Mouse (Mus musculus) CH12.LX (cell line): ENCODE results near the gene Agl. TPM values are rescaled to one million over a fixed set of nuclear protein-coding genes. Genes with fewer than 3 reads are reported as not detected.

ENCODE experiments used
- DNase-seq: peaks from one replicate; pipeline ENCODE4 v3.0.0-alpha.2; 2013; ENCODE audit errors: extremely low read depth
- H3K27ac ChIP-seq: 2 replicates; pipeline ENCODE4 v1.5.1; 2012; ENCODE audit warnings: low read depth, mild to moderate bottlenecking, control low read depth, moderate library complexity; ENCODE audit not compliant: insufficient read depth
- H3K27me3 ChIP-seq: replicated peaks from 2 replicates; pipeline ENCODE3; 2012; ENCODE audit warnings: inconsistent platforms
- H3K36me3 ChIP-seq, 2 experiments: replicated peaks in 1 of 2; 2 replicates each; pipeline versions ENCODE3 to v1.6.1; 2012; ENCODE audit warnings: inconsistent platforms in 1 of 2, low read length in 1 of 2, mild to moderate bottlenecking in 1 of 2, mixed read lengths in 1 of 2, moderate library complexity in 1 of 2; ENCODE audit not compliant: control insufficient read depth in 1 of 2, insufficient read depth in 1 of 2
- H3K4me1 ChIP-seq, 2 experiments: 2 replicates each; pipeline ENCODE4 v1.6.1; 2012; ENCODE audit warnings: inconsistent platforms in 1 of 2, moderate library complexity in 1 of 2; ENCODE audit not compliant: insufficient read depth in 2 of 2, control insufficient read depth in 1 of 2
- H3K4me2 ChIP-seq: 2 replicates; pipeline ENCODE4 v1.6.1; 2012; ENCODE audit warnings: low read depth, mild to moderate bottlenecking, control low read depth; ENCODE audit not compliant: poor library complexity, insufficient read depth, severe bottlenecking
- H3K4me3 ChIP-seq, 3 experiments: fragments of 150-350 bp in 1 of 3; sonication (generic) in 1 of 3; replicated peaks in 1 of 3; 2 replicates each; pipeline versions ENCODE3 to v1.5.1; 2011 to 2012; ENCODE audit warnings: low read depth in 2 of 3, low read length in 2 of 3, mild to moderate bottlenecking in 2 of 3, moderate library complexity in 2 of 3, control low read depth in 1 of 3, improper control_type of control experiment in 1 of 3, inconsistent platforms in 1 of 3, mixed read lengths in 1 of 3; ENCODE audit not compliant: poor library complexity in 1 of 3
- H3K79me2 ChIP-seq: replicated peaks from 2 replicates; pipeline ENCODE4 v1.6.1; 2012; ENCODE audit warnings: mild to moderate bottlenecking, moderate library complexity; ENCODE audit not compliant: control insufficient read depth, poor library complexity, insufficient read depth, severe bottlenecking; ENCODE audit errors: extremely low read depth
- H3K9ac ChIP-seq: 2 replicates; pipeline ENCODE4 v1.6.1; 2012; ENCODE audit warnings: low read depth, mild to moderate bottlenecking, control low read depth, moderate library complexity; ENCODE audit not compliant: insufficient read depth
- H3K9me3 ChIP-seq: replicated peaks from 2 replicates; pipeline ENCODE3; 2012; ENCODE audit warnings: low read length, inconsistent platforms, mixed read lengths
- BHLHE40 ChIP-seq: IDR thresholded peaks from 2 replicates; pipeline ENCODE4 v1.6.1; 2011; ENCODE audit warnings: mild to moderate bottlenecking, low read depth, low read length, improper control_type of control experiment
- CHD1 ChIP-seq: IDR thresholded peaks from 2 replicates; pipeline ENCODE4 v1.6.1; 2012; ENCODE audit warnings: low read depth, low read length, improper control_type of control experiment, inconsistent platforms
- CHD2 ChIP-seq: IDR thresholded peaks from 2 replicates; pipeline ENCODE4 v1.6.1; 2011; ENCODE audit warnings: low read length, improper control_type of control experiment
- CTCF ChIP-seq, 2 experiments: IDR thresholded peaks in 1 of 2; conservative IDR thresholded peaks in 1 of 2; 2 replicates each; pipeline ENCODE4 v1.5.1; 2011 to 2012; ENCODE audit warnings: low read depth in 2 of 2, low read length in 2 of 2, improper control_type of control experiment in 1 of 2, inconsistent platforms in 1 of 2, mild to moderate bottlenecking in 1 of 2, moderate library complexity in 1 of 2
- E2F4 ChIP-seq: IDR thresholded peaks from 2 replicates; pipeline ENCODE4 v1.6.1; 2011; ENCODE audit warnings: low read depth, low read length, improper control_type of control experiment; ENCODE audit not compliant: insufficient replicate concordance
- ELF1 ChIP-seq: IDR thresholded peaks from 2 replicates; pipeline ENCODE4 v1.6.1; 2014; ENCODE audit warnings: low read depth, mild to moderate bottlenecking, inconsistent platforms, low read length, improper control_type of control experiment
- ETS1 ChIP-seq: conservative IDR thresholded peaks from 2 replicates; pipeline ENCODE4 v1.6.1; 2012; ENCODE audit warnings: low read depth, mild to moderate bottlenecking, inconsistent platforms, low read length, improper control_type of control experiment, moderate library complexity
- HCFC1 ChIP-seq: IDR thresholded peaks from 2 replicates; pipeline ENCODE4 v1.6.1; 2012; ENCODE audit warnings: low read depth, mild to moderate bottlenecking, inconsistent platforms, low read length, improper control_type of control experiment
- IRF4 ChIP-seq: IDR thresholded peaks from 2 replicates; pipeline ENCODE4 v1.6.1; 2014; ENCODE audit warnings: low read depth, mild to moderate bottlenecking, inconsistent platforms, low read length, improper control_type of control experiment
- MEF2A ChIP-seq: IDR thresholded peaks from 2 replicates; pipeline ENCODE4 v1.6.1; 2014; ENCODE audit warnings: low read depth, mild to moderate bottlenecking, inconsistent platforms, low read length, improper control_type of control experiment, borderline replicate concordance
- MXI1 ChIP-seq: IDR thresholded peaks from 2 replicates; pipeline ENCODE4 v1.6.1; 2011; ENCODE audit warnings: mild to moderate bottlenecking, low read depth, low read length, improper control_type of control experiment
- MYC ChIP-seq: IDR thresholded peaks from 2 replicates; pipeline ENCODE4 v1.6.1; 2011; ENCODE audit warnings: low read depth, mild to moderate bottlenecking, improper control_type of control experiment, low read length
- NELFE ChIP-seq: IDR thresholded peaks from 2 replicates; pipeline ENCODE4 v1.6.1; 2011; ENCODE audit warnings: low read depth, low read length, improper control_type of control experiment
- NRF1 ChIP-seq: IDR thresholded peaks from 2 replicates; pipeline ENCODE4 v1.6.1; 2014; ENCODE audit warnings: low read depth, mild to moderate bottlenecking, inconsistent platforms, low read length, improper control_type of control experiment, moderate library complexity
- POLR2A ChIP-seq: IDR thresholded peaks from 2 replicates; pipeline ENCODE4 v1.6.1; 2011; ENCODE audit warnings: low read depth, mild to moderate bottlenecking, improper control_type of control experiment, low read length
- POLR2AphosphoS2 ChIP-seq: IDR thresholded peaks from 2 replicates; pipeline ENCODE4 v1.6.1; 2011; ENCODE audit warnings: low read depth, low read length, improper control_type of control experiment
- RAD21 ChIP-seq: IDR thresholded peaks from 2 replicates; pipeline ENCODE4 v1.6.1; 2011; ENCODE audit warnings: low read depth, mild to moderate bottlenecking, low read length, improper control_type of control experiment, moderate library complexity
- RCOR1 ChIP-seq: conservative IDR thresholded peaks from 2 replicates; pipeline ENCODE4 v1.6.1; 2012; ENCODE audit warnings: low read depth, mild to moderate bottlenecking, inconsistent platforms, low read length, improper control_type of control experiment
- SIN3A ChIP-seq: IDR thresholded peaks from 2 replicates; pipeline ENCODE4 v1.6.1; 2012; ENCODE audit warnings: low read length, improper control_type of control experiment, inconsistent platforms
- SMC3 ChIP-seq: IDR thresholded peaks from 2 replicates; pipeline ENCODE4 v1.6.1; 2011; ENCODE audit warnings: low read depth, low read length, improper control_type of control experiment
- TBP ChIP-seq: conservative IDR thresholded peaks from 2 replicates; pipeline ENCODE4 v1.6.1; 2011; ENCODE audit warnings: low read depth, low read length, improper control_type of control experiment
- TCF12 ChIP-seq: IDR thresholded peaks from 2 replicates; pipeline ENCODE4 v1.6.1; 2014; ENCODE audit warnings: low read depth, mild to moderate bottlenecking, inconsistent platforms, low read length, improper control_type of control experiment
- USF1 ChIP-seq: IDR thresholded peaks from 2 replicates; pipeline ENCODE4 v1.6.1; 2014; ENCODE audit warnings: low read depth, mild to moderate bottlenecking, inconsistent platforms, low read length, improper control_type of control experiment
- ZC3H11A ChIP-seq: IDR thresholded peaks from 2 replicates; pipeline ENCODE4 v1.6.1; 2012; ENCODE audit warnings: low read depth, mild to moderate bottlenecking, inconsistent platforms, low read length, improper control_type of control experiment
- ZNF384 ChIP-seq: IDR thresholded peaks from 2 replicates; pipeline ENCODE4 v1.6.1; 2012; ENCODE audit warnings: low read depth, low read length, improper control_type of control experiment, inconsistent platforms
- dilution Hi-C: fragments of 300-500 bp; cut with MboI; formaldehyde crosslinking; loops from 2 replicates; pipeline ENCODE4 v1.14.3; 2020; ENCODE audit warnings: low sequenced_read_pairs; ENCODE audit not compliant: extremely low pct_unique_long_range_greater_than_20kb, extremely low pct_ligation_motif_present
- in situ Hi-C: fragments of 300-500 bp; cut with MboI; formaldehyde crosslinking; loops from 3 replicates; pipeline ENCODE4 v1.14.3; 2019; ENCODE audit warnings: low sequenced_read_pairs, low pct_ligation_motif_present, low pct_unique_long_range_greater_than_20kb, mixed read lengths
- polyA plus RNA-seq: library from polyadenylated mRNA; unstranded; fragments of >175 nt; gene quantifications from 2 replicates; pipeline ENCODE4 v1.2.1, GENCODE M21; 2012; ENCODE audit warnings: low read depth; ENCODE audit not compliant: insufficient read length
- total RNA-seq, 2 experiments: library from RNA; depleted of rRNA; stranded (reverse); fragments of 300-350 nt in 1 of 2; fragments of >200 nt in 1 of 2; gene quantifications; 2 replicates each; pipeline ENCODE4 v1.2.3; 2012 to 2014

Gene Agl
- total and polyA plus RNA-seq, 3 experiments = 4.7 to 5.7 (median 5.2) TPM

DNA sequence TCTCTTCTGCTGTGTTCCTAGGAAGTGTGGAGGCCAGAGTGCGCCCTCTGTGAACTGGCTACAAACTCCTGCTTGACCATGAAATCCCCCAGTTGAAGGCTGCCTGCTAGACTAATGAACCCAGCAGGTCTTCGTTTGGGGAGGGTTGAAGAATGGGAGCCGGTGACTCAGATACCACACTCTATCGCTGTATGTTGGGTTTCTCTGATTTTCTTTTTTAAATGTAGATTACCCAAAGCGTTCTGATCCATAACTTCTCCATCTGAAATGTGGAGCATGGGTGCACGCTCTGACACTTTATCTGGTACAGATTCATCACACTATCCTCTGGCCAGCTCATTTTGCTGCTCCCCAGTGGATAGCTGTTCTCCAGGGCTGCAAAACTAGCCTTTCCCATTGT, 1.3 kb upstream of the Agl start:
- in situ Hi-C loops (no loop called here), dilution Hi-C loops (no loop called here)
- Histone ChIP-seq H3K79me2 (no peaks in the 10 kb centered on the region), H3K9me3 (no peaks in the 10 kb centered on the region), H3K27me3 (no peaks in the 10 kb centered on the region), H3K4me2 (peak overlapping the region; percentile 39; the same call in 1 of the 2 replicates), H3K4me1 (peaks cover 2 to 14% of the 10 kb centered on the region in 2 experiments; a peak in 3 of 4 replicates), H3K36me3 (peaks cover 2 to 9% of the 10 kb centered on the region in 2 experiments), H3K4me3 (peak overlapping the region; percentile 87 to 98 (median 88)), H3K27ac (no peak overlapping the region), H3K9ac (peak overlapping the region; percentile 85; the same call in 1 of the 2 replicates)
- DNase-seq = peak; percentile 12
- no peak for TF ChIP-seq TBP
- no peak for TF ChIP-seq POLR2A
- TF ChIP-seq MEF2A = no peak
- TF ChIP-seq NRF1 = no peak
- TF ChIP-seq CHD2 = no peak
- TF ChIP-seq ETS1 = no peak
- no peak for TF ChIP-seq SIN3A
- TF ChIP-seq RCOR1 = no peak
- TF ChIP-seq USF1 = no peak
- TF ChIP-seq CTCF (conservative IDR thresholded peaks at IDR 0.05 in 1 of 2, IDR thresholded peaks at IDR 0.05 in 1 of 2; ENCODE audit: low read depth in 2 of 2, low read length in 2 of 2) = no peak
- no peak for TF ChIP-seq E2F4
- TF ChIP-seq BHLHE40 = no peak
- TF ChIP-seq NELFE = no peak
- TF ChIP-seq ZNF384 = no peak
- TF ChIP-seq POLR2AphosphoS2 = no peak
- no peak for TF ChIP-seq SMC3
- TF ChIP-seq CHD1 = no peak
- TF ChIP-seq RAD21 = no peak

DNA sequence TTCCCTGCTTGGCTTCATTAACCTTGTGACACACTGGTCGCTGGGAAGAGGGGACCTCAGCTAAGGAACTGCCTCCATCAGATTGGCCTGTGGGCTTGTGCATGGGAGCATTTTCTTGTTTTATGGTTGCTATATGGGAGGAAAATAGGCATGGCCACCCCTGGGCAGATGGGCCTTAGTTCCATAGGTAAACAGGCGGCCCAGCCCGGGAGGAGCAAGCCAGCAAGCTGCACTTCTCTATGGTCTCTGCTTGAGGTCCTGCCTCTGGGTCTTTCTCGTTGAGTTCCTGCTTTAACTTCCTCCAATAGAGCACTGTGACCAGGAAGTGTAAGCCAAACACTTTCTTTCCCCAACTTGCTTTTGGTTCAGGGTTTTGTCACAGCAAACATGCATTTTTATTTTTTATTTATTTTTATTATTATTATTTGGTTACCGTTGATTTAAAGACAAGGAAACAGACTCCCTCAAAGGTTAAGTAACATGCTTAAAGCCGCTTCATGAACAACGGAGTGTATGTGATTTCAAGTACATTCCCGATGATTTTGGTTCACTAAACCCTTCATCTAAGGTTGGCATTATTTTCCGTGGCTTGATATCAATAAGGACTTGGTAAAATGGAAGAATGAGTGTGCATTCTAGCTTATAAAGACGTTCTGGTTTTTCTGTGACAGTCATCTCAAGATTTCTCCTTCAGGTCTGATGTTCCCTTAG, 696 bp upstream of the Agl start:
- dilution Hi-C loops (no loop called here), in situ Hi-C loops (no loop called here)
- H3K4me3 ChIP-seq = peak overlapping the region; percentile 87 to 98 (median 88)
- H3K4me1 ChIP-seq = peaks cover 2 to 14% of the 10 kb centered on the region in 2 experiments; a peak in 3 of 4 replicates
- H3K9ac ChIP-seq = peak overlapping the region; percentile 85
- H3K9me3 ChIP-seq = no peaks in the 10 kb centered on the region
- peak overlapping the region; percentile 39 for H3K4me2 ChIP-seq
- DNase-seq = peak; percentile 50
- no peak overlapping the region; the same call in 1 of the 2 replicates for H3K27ac ChIP-seq
- no peaks in the 10 kb centered on the region for H3K27me3 ChIP-seq
- TF ChIP-seq IRF4 = no peak
- TF ChIP-seq MXI1 = no peak
- TF ChIP-seq ETS1 = no peak
- TF ChIP-seq ZC3H11A = no peak
- no peak for TF ChIP-seq NRF1
- TF ChIP-seq HCFC1 = 0 out of 2 replicates have a peak, but pooled peaks have one; percentile 8
- peak; percentile 53; the same call in 1 of the 2 replicates for TF ChIP-seq ELF1
- TF ChIP-seq ZNF384 = no peak
- no peak for TF ChIP-seq CHD2
- no peak; the same call in 1 of the 2 replicates for TF ChIP-seq SIN3A
- 0 out of 2 replicates have a peak, but pooled peaks have one; percentile 9 for TF ChIP-seq MYC
- no peak for TF ChIP-seq TCF12
- H3K79me2 ChIP-seq = no peaks in the 10 kb centered on the region
- peaks cover 2 to 9% of the 10 kb centered on the region in 2 experiments for H3K36me3 ChIP-seq
